Mouse (Mus musculus): Measurements from ENCODE around the gene Gimap3. TPM values are rescaled to one million over a fixed set of nuclear protein-coding genes. Genes with fewer than 3 reads are reported as not detected.

The Gimap3 gene
- polyA plus RNA-seq, 1 experiment from 2014 or later: not detected

DNA sequence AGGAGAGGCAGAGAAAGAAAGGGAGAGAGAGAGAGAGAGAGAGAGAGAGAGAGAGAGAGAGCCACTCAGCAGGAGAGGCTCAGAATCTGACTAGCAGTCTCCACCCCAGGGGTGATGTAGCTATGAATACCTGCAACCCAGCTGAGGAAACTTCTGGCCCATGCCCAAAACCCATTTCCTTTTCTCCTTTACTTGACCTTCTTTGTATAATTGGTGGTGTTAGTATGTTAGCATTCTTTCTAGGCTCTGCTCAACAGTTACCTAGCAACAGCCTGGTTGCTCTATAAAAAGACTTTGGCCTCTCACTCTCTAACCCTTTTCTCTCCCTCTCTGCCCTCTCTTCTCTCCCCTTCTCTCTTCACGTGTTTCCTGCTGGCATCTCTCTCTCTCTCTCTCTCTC, 45.2 kb downstream of the Gimap3 start:
- Histone ChIP-seq H3K9ac (ENCODE audit: low read length) (no peak overlapping the region), H3K4me3 (ENCODE audit: low read depth, low read length) (no peak overlapping the region), H3K9me3 (ENCODE audit: control insufficient read depth, low read length) (no peaks in the 10 kb centered on the region), H3K36me3 (ENCODE audit: control insufficient read depth, insufficient read depth, low read length) (no peaks in the 10 kb centered on the region), H3K4me1 (ENCODE audit: control insufficient read depth, insufficient read depth, low read length) (no peaks in the 10 kb centered on the region), H3K27me3 (ENCODE audit: control insufficient read depth, insufficient read depth, low read length) (no peaks in the 10 kb centered on the region), H3K27ac (replicated peaks; ENCODE audit: low read depth, low read length) (no peak overlapping the region), H3K4me2 (ENCODE audit: low read depth, severe bottlenecking) (no peak overlapping the region)
- WGBS: 25% methylated on average over 1 of the region's 1 CpGs
- DNase-seq (ENCODE audit: low spot score) (no peak), ATAC-seq (ENCODE audit: insufficient number of reproducible peaks, low FRiP score, low TSS enrichment, low read depth) (no peak)

DNA sequence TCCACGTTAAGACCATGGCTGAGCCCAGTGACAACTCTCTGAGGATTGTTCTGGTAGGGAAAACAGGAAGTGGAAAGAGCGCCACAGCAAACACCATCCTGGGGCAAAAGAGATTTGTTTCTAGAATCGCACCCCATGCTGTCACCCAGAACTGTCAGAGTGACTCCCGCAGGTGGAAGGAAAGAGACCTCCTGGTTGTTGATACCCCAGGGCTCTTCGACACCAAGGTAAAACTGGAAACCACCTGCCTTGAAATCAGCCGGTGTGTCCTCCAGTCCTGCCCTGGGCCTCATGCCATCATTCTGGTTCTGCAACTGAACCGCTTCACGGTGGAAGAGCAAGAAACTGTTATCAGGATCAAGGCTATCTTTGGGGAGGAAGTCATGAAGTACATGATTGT, 47.2 kb downstream of the Gimap3 start:
- no peak overlapping the region for H3K9ac ChIP-seq (ENCODE audit: low read length)
- H3K27ac ChIP-seq (replicated peaks; ENCODE audit: low read depth, low read length): no peak overlapping the region
- no peaks in the 10 kb centered on the region for H3K36me3 ChIP-seq (ENCODE audit: control insufficient read depth, insufficient read depth, low read length)
- ATAC-seq (ENCODE audit: insufficient number of reproducible peaks, low FRiP score, low TSS enrichment, low read depth) (no peak), DNase-seq (ENCODE audit: low spot score) (no peak)
- no peak overlapping the region for H3K4me3 ChIP-seq (ENCODE audit: low read depth, low read length)
- 89% methylated on average over 8 of the region's 8 CpGs for WGBS
- no peaks in the 10 kb centered on the region for H3K4me1 ChIP-seq (ENCODE audit: control insufficient read depth, insufficient read depth, low read length)
- no peaks in the 10 kb centered on the region for H3K27me3 ChIP-seq (ENCODE audit: control insufficient read depth, insufficient read depth, low read length)
- no peaks in the 10 kb centered on the region for H3K9me3 ChIP-seq (ENCODE audit: control insufficient read depth, low read length)
- no peak overlapping the region for H3K4me2 ChIP-seq (ENCODE audit: low read depth, severe bottlenecking)

DNA sequence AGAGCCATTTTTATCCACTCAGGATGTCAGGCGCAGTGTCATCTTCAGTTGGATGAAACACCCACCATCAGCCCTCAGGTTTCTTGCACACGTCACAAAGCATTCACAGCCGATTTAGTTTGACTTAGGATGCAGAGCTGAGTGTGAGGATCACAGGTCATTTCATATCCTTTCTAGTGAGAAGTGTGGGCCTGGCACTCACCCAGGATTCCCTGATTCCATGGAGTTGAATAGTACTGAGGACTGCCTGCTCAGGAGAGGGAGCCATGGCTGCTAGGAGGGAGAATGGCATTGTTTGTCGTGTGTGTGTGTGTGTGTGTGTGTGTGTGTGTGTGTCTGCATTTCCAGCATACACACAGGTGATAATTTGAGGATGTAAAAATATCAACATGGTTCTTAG, 50.3 kb downstream of the Gimap3 start:
- DNase-seq (ENCODE audit: low spot score) (no peak), ATAC-seq (ENCODE audit: insufficient number of reproducible peaks, low FRiP score, low TSS enrichment, low read depth) (no peak)
- no peak overlapping the region for H3K4me2 ChIP-seq (ENCODE audit: low read depth, severe bottlenecking)
- H3K27me3 ChIP-seq (ENCODE audit: control insufficient read depth, insufficient read depth, low read length): no peaks in the 10 kb centered on the region
- no peak overlapping the region for H3K4me3 ChIP-seq (ENCODE audit: low read depth, low read length)
- H3K36me3 ChIP-seq (ENCODE audit: control insufficient read depth, insufficient read depth, low read length): no peaks in the 10 kb centered on the region
- H3K9ac ChIP-seq (ENCODE audit: low read length): no peak overlapping the region
- no peaks in the 10 kb centered on the region for H3K4me1 ChIP-seq (ENCODE audit: control insufficient read depth, insufficient read depth, low read length)
- 91% methylated on average over 4 of the region's 4 CpGs for WGBS
- no peaks in the 10 kb centered on the region for H3K9me3 ChIP-seq (ENCODE audit: control insufficient read depth, low read length)
- H3K27ac ChIP-seq (replicated peaks; ENCODE audit: low read depth, low read length): no peak overlapping the region

DNA sequence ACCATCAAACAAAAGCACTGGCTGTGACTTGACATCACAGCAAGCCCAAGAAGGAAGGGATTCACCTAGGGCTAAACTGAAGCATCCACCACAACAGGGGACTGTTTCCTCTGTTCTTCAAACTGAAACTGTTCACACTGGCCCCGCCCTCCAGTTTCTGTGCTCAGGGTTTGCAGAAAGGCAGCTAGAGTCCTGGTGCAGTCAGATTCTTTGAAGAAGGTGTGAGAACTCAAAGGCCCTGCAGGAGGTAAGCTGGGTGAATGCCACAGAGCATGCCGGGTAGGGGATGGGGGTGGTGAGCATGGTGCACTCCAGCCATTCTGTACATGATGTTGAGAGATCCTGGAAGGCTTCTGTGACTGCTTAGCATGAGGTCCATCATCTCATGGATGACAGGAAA, 52.2 kb downstream of the Gimap3 start, which contains the start of the genes Gm28053 and Gimap7:
Gm28053 (plus strand) TSS at position 153 of the 400 bp plus-strand sequence.
Gimap7 (plus strand) TSS at position 167 of the 400 bp plus-strand sequence.
- ATAC-seq (ENCODE audit: insufficient number of reproducible peaks, low FRiP score, low TSS enrichment, low read depth) (no peak), DNase-seq (ENCODE audit: low spot score) (no peak)
- Histone ChIP-seq H3K27me3 (ENCODE audit: control insufficient read depth, insufficient read depth, low read length) (no peaks in the 10 kb centered on the region), H3K4me3 (ENCODE audit: low read depth, low read length) (no peak within 1 kb of the TSS), H3K9me3 (ENCODE audit: control insufficient read depth, low read length) (no peaks in the 10 kb centered on the region), H3K27ac (replicated peaks; ENCODE audit: low read depth, low read length) (no peak within 1 kb of the TSS), H3K4me2 (ENCODE audit: low read depth, severe bottlenecking) (no peak within 1 kb of the TSS), H3K36me3 (ENCODE audit: control insufficient read depth, insufficient read depth, low read length) (no peaks in the 10 kb centered on the region), H3K9ac (ENCODE audit: low read length) (no peak within 1 kb of the TSS), H3K4me1 (ENCODE audit: control insufficient read depth, insufficient read depth, low read length) (no peaks in the 10 kb centered on the region)
- 42% methylated on average over 2 of the region's 2 CpGs for WGBS

Other genes with a start within 250 kb of the Gimap3 start
- 4.0 and 4.1 TPM in 2 replicates for gene Atp6v0e2, start 233.2 kb downstream of the Gimap3 start, polyA plus RNA-seq (2014; fragmentation: Nextera tagmentation; extraction: Ambion mirVana)
- 12.4 and 14.6 TPM in 2 replicates for gene Lrrc61, start 216.1 kb downstream of the Gimap3 start, polyA plus RNA-seq (2014; fragmentation: Nextera tagmentation; extraction: Ambion mirVana)
- gene Rarres2, start 198.1 kb downstream of the Gimap3 start, polyA plus RNA-seq (2014; fragmentation: Nextera tagmentation; extraction: Ambion mirVana): 4.3 and 5.6 TPM in 2 replicates
- not detected in 2 replicates for gene Gm45021, start 181.2 kb downstream of the Gimap3 start, polyA plus RNA-seq (2014; fragmentation: Nextera tagmentation; extraction: Ambion mirVana)
- gene Repin1, start 177.0 kb downstream of the Gimap3 start, polyA plus RNA-seq (2014; fragmentation: Nextera tagmentation; extraction: Ambion mirVana): 42.8 and 46.1 TPM in 2 replicates
- not detected in 2 replicates for gene Gm44965, start 176.9 kb downstream of the Gimap3 start, polyA plus RNA-seq (2014; fragmentation: Nextera tagmentation; extraction: Ambion mirVana)
- 9.8 and 9.9 TPM in 2 replicates for gene Zfp775, start 168.8 kb downstream of the Gimap3 start, polyA plus RNA-seq (2014; fragmentation: Nextera tagmentation; extraction: Ambion mirVana)
- gene AI854703, start 144.1 kb downstream of the Gimap3 start, polyA plus RNA-seq (2014; fragmentation: Nextera tagmentation; extraction: Ambion mirVana): 0.71 and 0.83 TPM in 2 replicates
- gene Gimap8, start 123.6 kb downstream of the Gimap3 start, polyA plus RNA-seq (2014; fragmentation: Nextera tagmentation; extraction: Ambion mirVana): 0.24 and 0.48 TPM in 2 replicates
- 4.4 and 5.4 TPM in 2 replicates for gene Gimap9, start 94.7 kb downstream of the Gimap3 start, polyA plus RNA-seq (2014; fragmentation: Nextera tagmentation; extraction: Ambion mirVana)
- 10.8 and 12.3 TPM in 2 replicates for gene Gimap4, start 86.3 kb downstream of the Gimap3 start, polyA plus RNA-seq (2014; fragmentation: Nextera tagmentation; extraction: Ambion mirVana)
- 13.6 and 14.0 TPM in 2 replicates for gene Gimap6, start 62.6 kb downstream of the Gimap3 start, polyA plus RNA-seq (2014; fragmentation: Nextera tagmentation; extraction: Ambion mirVana)
- gene Gm28053, start 52.2 kb downstream of the Gimap3 start, polyA plus RNA-seq (2014; fragmentation: Nextera tagmentation; extraction: Ambion mirVana): not detected in 2 replicates
- not detected in 2 replicates for gene Gimap7, start 52.2 kb downstream of the Gimap3 start, polyA plus RNA-seq (2014; fragmentation: Nextera tagmentation; extraction: Ambion mirVana)
- gene Gimap1, start 31.8 kb downstream of the Gimap3 start, polyA plus RNA-seq (2014; fragmentation: Nextera tagmentation; extraction: Ambion mirVana): 6.3 and 6.7 TPM in 2 replicates
- 1.4 and 1.7 TPM in 2 replicates for gene Gimap5, start 24.7 kb downstream of the Gimap3 start, polyA plus RNA-seq (2014; fragmentation: Nextera tagmentation; extraction: Ambion mirVana)
- 36.6 and 37.5 TPM in 2 replicates for gene Tmem176a, start 70.1 kb upstream of the Gimap3 start, polyA plus RNA-seq (2014; fragmentation: Nextera tagmentation; extraction: Ambion mirVana)
- gene Tmem176b, start 70.6 kb upstream of the Gimap3 start, polyA plus RNA-seq (2014; fragmentation: Nextera tagmentation; extraction: Ambion mirVana): 74.1 and 78.4 TPM in 2 replicates
- gene Aoc1, start 102.0 kb upstream of the Gimap3 start, polyA plus RNA-seq (2014; fragmentation: Nextera tagmentation; extraction: Ambion mirVana): not detected in 2 replicates
- gene 1600015I10Rik, start 159.0 kb upstream of the Gimap3 start, polyA plus RNA-seq (2014; fragmentation: Nextera tagmentation; extraction: Ambion mirVana): not detected in 2 replicates
- not detected in 2 replicates for gene Doxl2, start 204.1 kb upstream of the Gimap3 start, polyA plus RNA-seq (2014; fragmentation: Nextera tagmentation; extraction: Ambion mirVana)
- not detected in 2 replicates for gene Svs1, start 216.0 kb upstream of the Gimap3 start, polyA plus RNA-seq (2014; fragmentation: Nextera tagmentation; extraction: Ambion mirVana)

Data from limb, embryonic 11.5 days (tissue).